Mouse (Mus musculus) cortical plate, adult 2 months (tissue): ENCODE data around the gene 4933402D24Rik.

Experiments
- CTCF ChIP-seq: fragments of 200-500 bp; IDR thresholded peaks from 2 replicates; pipeline ENCODE4 v1.5.1; 2011; ENCODE audit warnings: mild to moderate bottlenecking, control low read depth, low read length; ENCODE audit not compliant: insufficient read depth; ENCODE audit errors: extremely low read depth
- POLR2A ChIP-seq: fragments of 200-500 bp; IDR thresholded peaks from 2 replicates; pipeline ENCODE4 v1.6.1; 2011; ENCODE audit warnings: mild to moderate bottlenecking, low read length, control low read depth; ENCODE audit not compliant: insufficient read depth; ENCODE audit errors: extremely low read depth

GRCm38 (mm10) chr1:63763212-63763694 lies 5.8 kb downstream of the 4933402D24Rik start:
- TF ChIP-seq CTCF (peak; percentile 70), POLR2A (no peak)
